Mouse (Mus musculus) left cerebral cortex, postnatal 4 days (tissue): ENCODE measurements around the gene Txndc12. TPM values are rescaled to one million over a fixed set of nuclear protein-coding genes. Genes with fewer than 3 reads are reported as not detected.

Experiments
- DNase-seq: peaks from one replicate; pipeline ENCODE4 v3.0.0-alpha.2; 2022
- intact Hi-C: fragments of 180-260 bp; cut with DNase I; formaldehyde crosslinking; loops from one replicate; pipeline ENCODE4 v1.15.1; 2025
- total RNA-seq, 2 experiments: library from RNA; stranded (reverse); gene quantifications; 2 replicates each; pipeline ENCODE4 v1.2.3; 2021

The Txndc12 gene
- total RNA-seq, 2 experiments from 2014 or later: 52.4 to 55.6 TPM

- no peak for DNase-seq
- intact Hi-C loops: no loop called here
Measured at GRCm38 (mm10) chr4:108845824-108846569, 11.6 kb downstream of the Txndc12 start.

GRCm38 (mm10) chr4:108847715-108848504 is 13.5 kb downstream of the Txndc12 start, which contains the start of gene Kti12:
Gene Kti12, plus strand, starts transcription at chr4:108847785.
- peak; percentile 81 for DNase-seq
- intact Hi-C loops: no loop called here

- intact Hi-C loops: no loop called here
- peak; percentile 39 for DNase-seq
Measured at GRCm38 (mm10) chr4:108848505-108848848, 14.1 kb downstream of the Txndc12 start, which contains the start of gene A730015C16Rik. Gene A730015C16Rik, minus strand, starts transcription at chr4:108848619.

- intact Hi-C loops: no loop called here
- DNase-seq: no peak
Measured at GRCm38 (mm10) chr4:108866806-108867205, 32.4 kb downstream of the Txndc12 start.

- peak; percentile 83 for DNase-seq
- intact Hi-C loops: loop anchor here (2.0 to 10.0 kb wide), 3 partner anchors 107 to 285 kb away; no protein-coding TSS in a partner anchor
Measured at GRCm38 (mm10) chr4:108869730-108870374, 35.5 kb downstream of the Txndc12 start.

- no peak for DNase-seq
- intact Hi-C loops: loop anchor here (10.0 kb wide), 2 partner anchors 161 to 281 kb away; no protein-coding TSS in a partner anchor
Measured at GRCm38 (mm10) chr4:108873746-108874145, 39.3 kb downstream of the Txndc12 start.

- no peak for DNase-seq
- intact Hi-C loops: loop anchor here (10.0 kb wide), 2 partner anchors 157 to 277 kb away; no protein-coding TSS in a partner anchor
Measured at GRCm38 (mm10) chr4:108877901-108878300, 43.5 kb downstream of the Txndc12 start.

- peak; percentile 69 for DNase-seq
- intact Hi-C loops: loop anchor here (10.0 kb wide), 2 partner anchors 156 to 276 kb away; no protein-coding TSS in a partner anchor
Measured at GRCm38 (mm10) chr4:108878963-108879822, 44.8 kb downstream of the Txndc12 start, which contains the start of gene Rab3b. Gene Rab3b, plus strand, starts transcription at chr4:108879063.

GRCm38 (mm10) chr4:108883815-108884214 is 49.4 kb downstream of the Txndc12 start:
- DNase-seq: peak; percentile 13

GRCm38 (mm10) chr4:108887456-108887855 is 53.1 kb downstream of the Txndc12 start:
- no peak for DNase-seq

More at GRCm38 (mm10) chr4:108883815-108884214, 49.4 kb downstream of the Txndc12 start:
- intact Hi-C loops: no loop called here

GRCm38 (mm10) chr4:108890876-108891275 is 56.5 kb downstream of the Txndc12 start:
- intact Hi-C loops: no loop called here
- peak; percentile 44 for DNase-seq

More at GRCm38 (mm10) chr4:108887456-108887855, 53.1 kb downstream of the Txndc12 start:
- intact Hi-C loops: no loop called here

- intact Hi-C loops: no loop called here
- no peak for DNase-seq
Measured at GRCm38 (mm10) chr4:108900421-108900820, 66.0 kb downstream of the Txndc12 start.

- intact Hi-C loops: no loop called here
Measured at GRCm38 (mm10) chr4:108902886-108903285, 68.5 kb downstream of the Txndc12 start.

GRCm38 (mm10) chr4:108903346-108903745 is 68.9 kb downstream of the Txndc12 start:
- intact Hi-C loops: no loop called here
- DNase-seq: no peak

More at GRCm38 (mm10) chr4:108902886-108903285, 68.5 kb downstream of the Txndc12 start:
- DNase-seq: no peak

GRCm38 (mm10) chr4:108904076-108904475 is 69.7 kb downstream of the Txndc12 start:
- no peak for DNase-seq
- intact Hi-C loops: no loop called here

GRCm38 (mm10) chr4:108904790-108905189 is 70.4 kb downstream of the Txndc12 start:
- intact Hi-C loops: no loop called here
- no peak for DNase-seq

- intact Hi-C loops: no loop called here
- DNase-seq: no peak
Measured at GRCm38 (mm10) chr4:108905859-108906258, 71.5 kb downstream of the Txndc12 start.

- DNase-seq: no peak
- intact Hi-C loops: no loop called here
Measured at GRCm38 (mm10) chr4:108907475-108907874, 73.1 kb downstream of the Txndc12 start.

GRCm38 (mm10) chr4:108909872-108910425 is 75.5 kb downstream of the Txndc12 start:
- DNase-seq: no peak
- intact Hi-C loops: no loop called here
